Mouse (Mus musculus) MEL (cell line): ENCODE results near the gene Tmed3.
A peak's percentile ranks its signal among the peaks of the same experiment; 100 is the strongest.

Source experiments
- CTCF ChIP-seq, 3 experiments: IDR thresholded peaks in 2 of 3; conservative IDR thresholded peaks in 1 of 3; 2 replicates each; pipeline ENCODE4 v1.5.1; 2011 to 2012; ENCODE audit warnings: low read length in 3 of 3, low read depth in 2 of 3, mild to moderate bottlenecking in 2 of 3, improper control_type of control experiment in 1 of 3, inconsistent platforms in 1 of 3, mixed read lengths in 1 of 3, moderate library complexity in 1 of 3; ENCODE audit not compliant: control insufficient read depth in 1 of 3, insufficient read depth in 1 of 3, poor library complexity in 1 of 3, severe bottlenecking in 1 of 3
- EP300 ChIP-seq, 2 experiments: IDR thresholded peaks; 2 replicates each; pipeline ENCODE4 v1.6.1; 2011; ENCODE audit warnings: improper control_type of control experiment in 2 of 2, low read length in 2 of 2, low read depth in 1 of 2, mild to moderate bottlenecking in 1 of 2
- ETS1 ChIP-seq: IDR thresholded peaks from 2 replicates; pipeline ENCODE4 v1.6.1; 2012; ENCODE audit warnings: low read depth, mild to moderate bottlenecking, inconsistent platforms, low read length, improper control_type of control experiment, moderate library complexity
- JUND ChIP-seq: IDR thresholded peaks from 2 replicates; pipeline ENCODE4 v1.6.1; 2011; ENCODE audit warnings: low read depth, mild to moderate bottlenecking, improper control_type of control experiment, low read length
- MXI1 ChIP-seq: IDR thresholded peaks from 2 replicates; pipeline ENCODE4 v1.6.1; 2011; ENCODE audit warnings: mild to moderate bottlenecking, low read depth, low read length, improper control_type of control experiment
- POLR2AphosphoS5 ChIP-seq: IDR thresholded peaks from 2 replicates; pipeline ENCODE4 v1.6.1; 2012; ENCODE audit warnings: low read depth, borderline replicate concordance, mild to moderate bottlenecking, inconsistent platforms, low read length, moderate library complexity, mixed read lengths
- SIN3A ChIP-seq: IDR thresholded peaks from 2 replicates; pipeline ENCODE4 v1.6.1; 2012; ENCODE audit warnings: low read length, improper control_type of control experiment, inconsistent platforms
- TAL1 ChIP-seq: IDR thresholded peaks from 2 replicates; pipeline ENCODE4 v1.6.1; 2012; ENCODE audit warnings: mild to moderate bottlenecking, inconsistent platforms, low read length, moderate library complexity, mixed read lengths

DNA sequence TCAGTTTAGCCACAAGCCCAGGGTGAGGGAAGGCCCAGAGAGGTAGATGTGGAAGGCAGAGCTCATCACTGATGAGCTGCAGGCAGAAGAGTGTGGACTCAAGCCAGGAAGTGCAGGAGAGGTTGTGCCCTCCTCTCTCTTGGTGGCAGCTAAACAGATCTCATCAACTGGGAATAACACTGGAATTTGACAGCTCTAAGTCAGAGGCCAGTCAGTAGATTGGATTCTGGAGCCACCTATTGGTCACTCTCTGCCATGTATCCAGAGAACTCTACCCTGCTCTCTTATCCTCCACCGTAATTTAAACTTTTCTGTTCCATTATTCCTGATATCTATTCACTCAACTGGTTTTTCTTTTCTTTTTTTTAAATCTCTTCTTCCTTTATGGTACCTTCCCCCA lies 25.9 kb downstream of the Tmed3 start:
- TF ChIP-seq ETS1, result no peak
- peak in 1 of 3 experiments; percentile 31; a peak in 3 of 6 replicates for TF ChIP-seq CTCF (IDR thresholded peaks at IDR 0.05 in 2 of 3, conservative IDR thresholded peaks at IDR 0.05 in 1 of 3; ENCODE audit: control insufficient read depth in 1 of 3, insufficient read depth in 1 of 3, low read depth in 2 of 3, low read length in 3 of 3, poor library complexity in 1 of 3, severe bottlenecking in 1 of 3)
- no peak for TF ChIP-seq MXI1
- no peak for TF ChIP-seq TAL1
- no peak for TF ChIP-seq EP300 (IDR thresholded peaks at IDR 0.05; ENCODE audit: low read depth in 1 of 2, low read length in 2 of 2)
- TF ChIP-seq POLR2AphosphoS5, result no peak
- no peak for TF ChIP-seq JUND
- no peak for TF ChIP-seq SIN3A
